Comparison of ENCODE assay signal across 22 mouse cellular contexts in the genomic region with DNA sequence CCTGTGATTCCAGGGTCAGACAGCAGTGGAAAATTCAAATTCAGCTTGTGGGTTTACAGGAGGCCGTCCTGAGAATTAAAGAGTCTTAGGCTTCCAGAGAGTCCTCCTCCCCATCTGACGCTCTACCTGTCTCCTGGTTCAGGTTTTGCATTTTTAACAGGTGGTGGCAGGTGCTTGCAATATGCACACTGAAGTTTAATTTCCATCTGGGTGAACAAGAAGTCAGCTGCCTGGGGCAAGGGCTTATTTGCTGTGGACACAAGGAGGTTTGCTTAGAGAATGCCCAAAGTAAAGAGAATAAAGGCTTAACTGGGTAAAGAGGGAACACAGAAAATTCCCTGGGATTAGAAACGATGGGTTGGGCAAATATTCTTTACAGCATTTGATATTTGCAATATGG. TPM values are rescaled to one million over a fixed set of nuclear protein-coding genes. Genes with fewer than 3 reads are reported as not detected.
A peak's percentile ranks its signal among the peaks of the same experiment; 100 is the strongest.
DNase-seq lines count a peak whose midpoint lies in the region; ATAC-seq and TF ChIP-seq lines count a peak whose summit lies in the region.
"Had no signal": no experiment of that assay in that cellular context is flagged by ENCODE, and none has a peak within 500 bp of the region (broad histone marks: within the 10 kb centered on the region; RNA-seq: fewer than 3 reads in every experiment).

No protein-coding gene starts in this region.

- H3K4me3 ChIP-seq in kidney, adult 2 months (ENCODE audit: insufficient read depth, low read depth, low read length): no peak overlapping the region
- no peak overlapping the region for H3K4me3 ChIP-seq in lung, embryonic 16.5 days (ENCODE audit: low read length)
- no peak overlapping the region for H3K4me3 ChIP-seq in embryonic fibroblast, embryonic 13.5 days (ENCODE audit: insufficient read depth, low read length)
- H3K4me3 ChIP-seq in midbrain, embryonic 10.5 days: no peak overlapping the region
- H3K4me3 ChIP-seq: embryonic facial prominence, embryonic 15.5 days; forebrain, embryonic 10.5 days; heart, embryonic 12.5 days; hindbrain, embryonic 12.5 days; limb, embryonic 12.5 days; liver, embryonic 12.5 days had no signal

- no peaks in the 10 kb centered on the region for H3K9me3 ChIP-seq in lung, embryonic 16.5 days (ENCODE audit: control insufficient read depth, low read length)
- no peaks in the 10 kb centered on the region for H3K9me3 ChIP-seq in midbrain, embryonic 10.5 days (replicated peaks)
- H3K9me3 ChIP-seq: embryonic facial prominence, embryonic 15.5 days; forebrain, embryonic 10.5 days; heart, embryonic 12.5 days; hindbrain, embryonic 12.5 days; limb, embryonic 12.5 days; liver, embryonic 12.5 days had no signal

- no peak for TF ChIP-seq POLR2A in kidney, adult 2 months (IDR thresholded peaks at IDR 0.05; ENCODE audit: low read depth, low read length)
- TF ChIP-seq POLR2A in embryonic fibroblast, embryonic 13.5 days (IDR thresholded peaks at IDR 0.05; ENCODE audit: low read depth, low read length): no peak

- no peaks in the 10 kb centered on the region for H3K36me3 ChIP-seq in kidney, adult 2 months (ENCODE audit: control insufficient read depth, insufficient read depth, low read length)
- no peaks in the 10 kb centered on the region for H3K36me3 ChIP-seq in lung, embryonic 16.5 days (ENCODE audit: control insufficient read depth, insufficient read depth, low read length)
- no peaks in the 10 kb centered on the region for H3K36me3 ChIP-seq in midbrain, embryonic 10.5 days
- H3K36me3 ChIP-seq: embryonic facial prominence, embryonic 15.5 days; forebrain, embryonic 10.5 days; heart, embryonic 12.5 days; hindbrain, embryonic 12.5 days; limb, embryonic 12.5 days; liver, embryonic 12.5 days had no signal

- WGBS in kidney, adult 2 months: 59% methylated on average over 3 of the region's 3 CpGs
- WGBS in lung, embryonic 16.5 days: 41% methylated on average over 3 of the region's 3 CpGs
- WGBS in midbrain, embryonic 10.5 days: 80% methylated on average over 3 of the region's 3 CpGs

- no peaks in the 10 kb centered on the region for H3K4me1 ChIP-seq in kidney, adult 2 months (ENCODE audit: control insufficient read depth, insufficient read depth, low read length)
- peaks cover 7% of the 10 kb centered on the region; the same call in 1 of the 2 replicates for H3K4me1 ChIP-seq in lung, embryonic 16.5 days (replicated peaks; ENCODE audit: control insufficient read depth, insufficient read depth, low read length)
- H3K4me1 ChIP-seq in embryonic fibroblast, embryonic 13.5 days (ENCODE audit: control insufficient read depth, insufficient read depth, low read length): peaks cover 13% of the 10 kb centered on the region
- H3K4me1 ChIP-seq in midbrain, embryonic 10.5 days: no peaks in the 10 kb centered on the region
- H3K4me1 ChIP-seq: forebrain, embryonic 10.5 days; heart, embryonic 12.5 days; hindbrain, embryonic 12.5 days; limb, embryonic 12.5 days; liver, embryonic 12.5 days had no signal

- TF ChIP-seq CTCF in kidney, adult 2 months (conservative IDR thresholded peaks at IDR 0.05; ENCODE audit: insufficient read depth, insufficient read length, low read depth, low read length): no peak
- no peak for TF ChIP-seq CTCF in embryonic fibroblast, embryonic 13.5 days (IDR thresholded peaks at IDR 0.05; ENCODE audit: borderline replicate concordance, insufficient read depth, low read length)

- no peak overlapping the region for H3K27ac ChIP-seq in kidney, adult 2 months (ENCODE audit: insufficient read depth, low read depth, low read length)
- peak overlapping the region; percentile 43 for H3K27ac ChIP-seq in lung, embryonic 16.5 days (ENCODE audit: low read length)
- H3K27ac ChIP-seq in embryonic fibroblast, embryonic 13.5 days (ENCODE audit: insufficient read depth, low read length): peak overlapping the region; percentile 78
- no peak overlapping the region for H3K27ac ChIP-seq in midbrain, embryonic 10.5 days (replicated peaks)
- H3K27ac ChIP-seq: embryonic facial prominence, embryonic 15.5 days; forebrain, embryonic 10.5 days; hindbrain, embryonic 12.5 days; limb, embryonic 12.5 days; liver, embryonic 12.5 days had no signal

- no peaks in the 10 kb centered on the region for H3K27me3 ChIP-seq in kidney, adult 2 months (replicated peaks; ENCODE audit: control insufficient read depth, insufficient read depth, low read length)
- H3K27me3 ChIP-seq in lung, embryonic 16.5 days (ENCODE audit: control insufficient read depth, insufficient read depth, low read depth, low read length): no peaks in the 10 kb centered on the region
- no peaks in the 10 kb centered on the region for H3K27me3 ChIP-seq in midbrain, embryonic 10.5 days (ENCODE audit: low read depth, poor library complexity, severe bottlenecking)
- H3K27me3 ChIP-seq: embryonic facial prominence, embryonic 15.5 days; heart, embryonic 12.5 days; hindbrain, embryonic 12.5 days; limb, embryonic 12.5 days; liver, embryonic 12.5 days had no signal

- H3K9ac ChIP-seq in lung, embryonic 16.5 days (ENCODE audit: low read length): no peak overlapping the region
- H3K9ac ChIP-seq: embryonic facial prominence, embryonic 15.5 days; heart, embryonic 12.5 days; hindbrain, embryonic 12.5 days; limb, embryonic 12.5 days; liver, embryonic 12.5 days had no signal

- 0 out of 2 replicates have a peak overlapping the region, but pooled peaks have one; percentile 8 for H3K4me2 ChIP-seq in lung, embryonic 16.5 days (ENCODE audit: low read depth, low read length)
- H3K4me2 ChIP-seq: embryonic facial prominence, embryonic 15.5 days; heart, embryonic 12.5 days; hindbrain, embryonic 12.5 days; limb, embryonic 12.5 days; liver, embryonic 12.5 days; midbrain, embryonic 11.5 days had no signal

- DNase-seq in kidney, adult 2 months: peak; percentile 43
- DNase-seq in kidney, postnatal 10 days: no peak
- DNase-seq in lung, postnatal 4 days: no peak
- DNase-seq in cerebellum, adult 8-10 months: peak; percentile 4
- DNase-seq in urinary bladder, postnatal 4 days (ENCODE audit: low spot score in 2 of 2): no peak
- DNase-seq in midbrain, embryonic 10.5 days (ENCODE audit: low spot score): no peak
- DNase-seq: adrenal gland, postnatal 36 days; B cell, adult 2 months; heart, adult 11 months; heart, postnatal 14 days; lung, postnatal 14 days; right cerebral cortex, postnatal 25 days; thymus, postnatal 36 days had no signal

- no peak for ATAC-seq in lung, embryonic 16.5 days (ENCODE audit: low read depth)
- ATAC-seq: liver, embryonic 12.5 days had no signal

RNA-seq across cellular contexts. Expression of gene Anxa1, which starts 11.2 kb away (rescaled TPM):
- polyA plus RNA-seq in kidney, adult 2 months (2012; rRNA removed): 5.2 and 7.5 TPM in 2 replicates
- 220 and 240 TPM in 2 replicates for polyA plus RNA-seq in lung, embryonic 16.5 days (2015; fragmentation: Nextera tagmentation; extraction: Ambion mirVana)
- 2,091 and 2,241 TPM in 2 replicates for polyA plus RNA-seq in embryonic fibroblast, embryonic 13.5 days (2011; ENCODE audit: insufficient read length, low read depth, missing spikeins)
- polyA plus RNA-seq in midbrain, embryonic 10.5 days (2016; fragmentation: Nextera tagmentation; extraction: Ambion mirVana): 1.6 and 3.1 TPM in 2 replicates

Comparison
In these comparisons a context has a peak if more than half of its experiments do, and no peak if none do; other contexts are left out.
1. DNase-seq: peak in kidney, adult 2 months (single experiment) and cerebellum, adult 8-10 months (single experiment); none in kidney, postnatal 10 days (single experiment), lung, postnatal 4 days (0 of 2), urinary bladder, postnatal 4 days (0 of 2) and midbrain, embryonic 10.5 days (single experiment).
2. H3K27ac ChIP-seq: peak in lung, embryonic 16.5 days (single experiment) and embryonic fibroblast, embryonic 13.5 days (single experiment); none in kidney, adult 2 months (single experiment) and midbrain, embryonic 10.5 days (single experiment).
3. RNA of gene Anxa1, which starts 11.2 kb away (polyA plus RNA-seq): 2,091 to 2,241 TPM in embryonic fibroblast, embryonic 13.5 days and 220 to 240 TPM in lung, embryonic 16.5 days; 5.2 to 7.5 TPM in kidney, adult 2 months and 1.6 to 3.1 TPM in midbrain, embryonic 10.5 days; every median in the first group is over 10 times any median in the second.